7 mouse cellular contexts compared by ENCODE assay signal in genomic region chr2:65285380-65285779, GRCm38 (mm10). TPM values are rescaled to one million over a fixed set of nuclear protein-coding genes. Genes with fewer than 3 reads are reported as not detected.
DNase-seq lines count a peak whose midpoint lies in the region; ATAC-seq and TF ChIP-seq lines count a peak whose summit lies in the region.

No protein-coding gene starts in this region.

- H3K36me3 ChIP-seq in C2C12 (ENCODE audit: control insufficient read depth, insufficient read depth), result no peaks in the 10 kb centered on the region

- no peaks in the 10 kb centered on the region for H3K27me3 ChIP-seq in C2C12 (ENCODE audit: control insufficient read depth, insufficient read depth, insufficient read length)

- H3K79me2 ChIP-seq in C2C12 (ENCODE audit: control insufficient read depth, insufficient read depth), result no peaks in the 10 kb centered on the region

- H3K4me3 ChIP-seq in C2C12 (ENCODE audit: insufficient read depth, poor library complexity, severe bottlenecking), result no peak overlapping the region

- no peak overlapping the region for H3ac ChIP-seq in C2C12 (ENCODE audit: control insufficient read depth, insufficient read length, low read depth)

- DNase-seq in kidney, adult 9 months, result peak; percentile 51
- no peak for DNase-seq in kidney, adult 18-20 months
- DNase-seq in 3134 (ENCODE audit: extremely low read depth, insufficient read length, low spot score), result peak; percentile 78
- DNase-seq in retina, embryonic 14.5 days (ENCODE audit: low spot score), result no peak
- no peak for DNase-seq in thymus, postnatal 10 days (ENCODE audit: low spot score in 2 of 2)

- peak; percentile 63 to 78 for ATAC-seq in hematopoietic stem cell, adult 5-6 weeks (replicated peaks in 1 of 2; ENCODE audit: insufficient read depth in 1 of 2, low FRiP score in 2 of 2, low TSS enrichment in 1 of 2, low read depth in 1 of 2, poor library complexity in 2 of 2, severe bottlenecking in 2 of 2)

- TF ChIP-seq CTCF in C2C12 (IDR thresholded peaks at IDR 0.05; ENCODE audit: control insufficient read depth, insufficient read depth, insufficient read length), result no peak

- H3K79me3 ChIP-seq in C2C12 (ENCODE audit: low read depth), result no peaks in the 10 kb centered on the region

TF ChIP-seq in C2C12, 6 proteins besides CTCF, POLR2A, EP300 and RAD21:
- TF ChIP-seq CEBPB (IDR thresholded peaks at IDR 0.05; ENCODE audit: low read depth), result peak; percentile 39
- no peak for TF ChIP-seq MYOG (IDR thresholded peaks at IDR 0.05; ENCODE audit: control insufficient read depth, extremely low read depth, insufficient read length)

RNA-seq across cellular contexts. Expression of gene Cobll1, which starts 46.2 kb away (rescaled TPM):
- polyA plus RNA-seq in C2C12 (2012; fragmentation: generic; extraction: Trizol), result 16.3 TPM
- total RNA-seq in hematopoietic stem cell, adult 5-6 weeks (2017), result 14.9 and 15.3 TPM in 2 replicates

Comparison
In these comparisons a context has a peak if more than half of its experiments do, and no peak if none do; other contexts are left out.
1. DNase-seq: peak in kidney, adult 9 months (single experiment) and 3134 (single experiment); none in kidney, adult 18-20 months (single experiment), retina, embryonic 14.5 days (single experiment) and thymus, postnatal 10 days (0 of 2).